Mouse (Mus musculus) gastrocnemius, adult 18-20 months (tissue): ENCODE results near the gene 2210407C18Rik. TPM values are rescaled to one million over a fixed set of nuclear protein-coding genes. Genes with fewer than 3 reads are reported as not detected.
A peak's percentile ranks its signal among the peaks of the same experiment; 100 is the strongest.

Source experiments
- DNase-seq: peaks from one replicate; pipeline ENCODE4 v3.0.0; 2021; ENCODE audit warnings: low spot score
- long read RNA-seq, 2 experiments: library from polyadenylated mRNA; stranded (forward); transcript quantifications; one replicate each; pipeline ENCODE4 v2.0.0; 2021
- total RNA-seq, 2 experiments: library from RNA; stranded (reverse); gene quantifications; 2 replicates each; pipeline ENCODE4 v1.2.3; 2021

Gene 2210407C18Rik
- not detected for total RNA-seq
- long read RNA-seq, experiment 1, result 0 reads
- long read RNA-seq, experiment 2, result 0 reads

- no peak for DNase-seq
These were observed at the start of gene 2210407C18Rik for GRCm38 (mm10) chr11:58615975-58616374. TSS of gene 2210407C18Rik (minus strand) at chr11:58616075.

- DNase-seq, result no peak
These were observed 42.7 kb upstream of the 2210407C18Rik start, which contains the start of gene Olfr322 for GRCm38 (mm10) chr11:58658596-58658995. TSS of gene Olfr322 (plus strand) at chr11:58658782.

GRCm38 (mm10) chr11:58655151-58655550 is 39.3 kb upstream of the 2210407C18Rik start:
- no peak for DNase-seq

- DNase-seq, result peak; percentile 10
These were observed 27.5 kb upstream of the 2210407C18Rik start for GRCm38 (mm10) chr11:58643350-58643749.

- no peak for DNase-seq
These were observed 25.9 kb upstream of the 2210407C18Rik start for GRCm38 (mm10) chr11:58641638-58642358.

- no peak for DNase-seq
These were observed 25.2 kb upstream of the 2210407C18Rik start for GRCm38 (mm10) chr11:58641057-58641456.

GRCm38 (mm10) chr11:58640272-58640867 is 24.5 kb upstream of the 2210407C18Rik start, which contains the start of gene Trim58:
TSS of gene Trim58 (plus strand) at chr11:58640465.
- DNase-seq, result no peak

GRCm38 (mm10) chr11:58638176-58638701 is 22.4 kb upstream of the 2210407C18Rik start:
- peak; percentile 48 for DNase-seq

GRCm38 (mm10) chr11:58636376-58636977 is 20.6 kb upstream of the 2210407C18Rik start:
- DNase-seq, result peak; percentile 41

GRCm38 (mm10) chr11:58634878-58635277 is 19.0 kb upstream of the 2210407C18Rik start:
- DNase-seq, result no peak

GRCm38 (mm10) chr11:58630401-58630800 is 14.5 kb upstream of the 2210407C18Rik start, which contains the start of gene Olfr323:
TSS of gene Olfr323 (minus strand) at chr11:58630501.
- no peak for DNase-seq

GRCm38 (mm10) chr11:58626146-58626545 is 10.3 kb upstream of the 2210407C18Rik start:
- DNase-seq, result no peak

GRCm38 (mm10) chr11:58618793-58619192 is 2.9 kb upstream of the 2210407C18Rik start:
- no peak for DNase-seq

GRCm38 (mm10) chr11:58618369-58618768 is 2.5 kb upstream of the 2210407C18Rik start:
- no peak for DNase-seq

- DNase-seq, result no peak
These were observed 1.3 kb downstream of the 2210407C18Rik start for GRCm38 (mm10) chr11:58614526-58614925.

- no peak for DNase-seq
These were observed 2.5 kb downstream of the 2210407C18Rik start for GRCm38 (mm10) chr11:58613359-58613758.

GRCm38 (mm10) chr11:58607030-58607429 is 8.8 kb downstream of the 2210407C18Rik start:
- no peak for DNase-seq

- no peak for DNase-seq
These were observed 9.5 kb downstream of the 2210407C18Rik start for GRCm38 (mm10) chr11:58606177-58606919.

GRCm38 (mm10) chr11:58605228-58605627 is 10.6 kb downstream of the 2210407C18Rik start:
- DNase-seq, result no peak

- no peak for DNase-seq
These were observed 11.2 kb downstream of the 2210407C18Rik start for GRCm38 (mm10) chr11:58604688-58605087.
